Mouse (Mus musculus) lung, postnatal 0 days (tissue): ENCODE results near the gene Gm38655. TPM values are rescaled to one million over a fixed set of nuclear protein-coding genes. Genes with fewer than 3 reads are reported as not detected.

ENCODE experiments used
- ATAC-seq: fragments of 200-750 bp; cut with Nextera tagmentation; 2 replicates; pipeline ENCODE4 v1.8.0; 2017; ENCODE audit warnings: moderate library complexity
- DNase-seq: peaks from one replicate; pipeline ENCODE4 v3.0.0-alpha.2; 2016; ENCODE audit warnings: low spot score
- H3K27ac ChIP-seq: fragments of 300-500 bp; sonication (generic); 2 replicates; pipeline ENCODE4 v1.5.1; 2014; ENCODE audit warnings: antibody characterized with exemption, mild to moderate bottlenecking, low read length, mixed read lengths
- H3K27me3 ChIP-seq: fragments of 300-500 bp; sonication (generic); replicated peaks from 2 replicates; pipeline ENCODE4 v1.6.1; 2014; ENCODE audit warnings: low read length, mixed read lengths; ENCODE audit not compliant: insufficient read depth
- H3K36me3 ChIP-seq: fragments of 300-500 bp; sonication (generic); 2 replicates; pipeline ENCODE4 v1.6.1; 2014; ENCODE audit warnings: low read length, mixed read lengths; ENCODE audit not compliant: insufficient read depth
- H3K4me1 ChIP-seq: fragments of 300-500 bp; sonication (generic); 2 replicates; pipeline ENCODE4 v1.6.1; 2014; ENCODE audit warnings: antibody characterized with exemption, low read depth, low read length, mixed read lengths; ENCODE audit not compliant: insufficient read depth
- H3K4me2 ChIP-seq: fragments of 300-500 bp; sonication (generic); replicated peaks from 2 replicates; pipeline ENCODE4 v1.6.1; 2014; ENCODE audit warnings: low read depth, mild to moderate bottlenecking, low read length, moderate library complexity, mixed read lengths
- H3K4me3 ChIP-seq: fragments of 300-500 bp; sonication (generic); 2 replicates; pipeline ENCODE4 v1.5.1; 2014; ENCODE audit warnings: low read depth, low read length
- H3K9ac ChIP-seq: fragments of 300-500 bp; sonication (generic); replicated peaks from 2 replicates; pipeline ENCODE4 v1.6.1; 2014; ENCODE audit warnings: low read depth, mild to moderate bottlenecking
- H3K9me3 ChIP-seq: fragments of 300-500 bp; sonication (generic); 2 replicates; pipeline ENCODE4 v1.6.1; 2016; ENCODE audit warnings: low read length, mixed read lengths
- CTCF ChIP-seq: IDR thresholded peaks from 2 replicates; pipeline ENCODE4 v1.5.1; 2016; ENCODE audit warnings: antibody characterized with exemption, mild to moderate bottlenecking
- EP300 ChIP-seq: IDR thresholded peaks from 2 replicates; pipeline ENCODE4 v1.6.1; 2016; ENCODE audit warnings: antibody characterized with exemption, mild to moderate bottlenecking, control low read depth
- WGBS: fragments of 180-500 bp; shearing (Covaris S2); extraction: QIAGEN DNeasy Blood & Tissue Kit; methylation state at CpG from one replicate; pipeline ENCODE4 v1.1.7; 2014; 5-methylcytosine and 5-hydroxymethylcytosine counted together
- polyA plus RNA-seq: library from polyadenylated mRNA; unstranded; fragments of >200 nt; fragmentation: Nextera tagmentation; extraction: Ambion mirVana; gene quantifications from 2 replicates; pipeline ENCODE4 v1.2.1, GENCODE M21; 2015

Gm38655 gene
- polyA plus RNA-seq, 1 experiment from 2014 or later: 6.4 TPM

GRCm38 (mm10) chr17:25162161-25162560 is 13.1 kb downstream of the Gm38655 start, which contains the start of gene Ccdc154:
TSS of gene Ccdc154 (plus strand) at chr17:25162461.
- WGBS: 79% methylated on average over 1 of the region's 1 CpGs

DNA sequence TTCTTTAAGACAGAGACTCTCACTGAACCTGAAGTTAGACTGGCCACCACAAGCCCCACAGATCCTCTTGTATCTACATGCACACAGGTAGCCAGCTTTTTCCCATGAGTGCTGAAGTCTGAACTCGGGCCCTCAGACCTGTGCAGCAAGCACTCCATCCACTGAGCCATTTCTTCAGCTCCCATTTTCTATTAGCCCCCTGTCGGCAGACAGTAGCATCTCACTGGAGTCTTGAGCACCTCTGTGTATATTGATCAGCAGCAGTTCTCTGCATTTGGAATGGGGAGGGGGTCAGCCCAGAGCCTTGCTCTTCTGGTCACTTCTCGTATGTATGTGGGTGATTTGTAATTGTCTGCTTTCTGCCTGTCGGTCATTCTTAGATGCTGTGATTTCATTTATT is 35.3 kb downstream of the Gm38655 start:
- no peaks in the 10 kb centered on the region for H3K36me3 ChIP-seq
- TF ChIP-seq EP300 (no peak), CTCF (peak; percentile 60)
- no peak for ATAC-seq
- H3K27ac ChIP-seq: no peak overlapping the region
- no peak for DNase-seq
- H3K27me3 ChIP-seq: no peaks in the 10 kb centered on the region
- no peak overlapping the region for H3K4me3 ChIP-seq
- H3K9ac ChIP-seq: no peak overlapping the region
- no peak overlapping the region for H3K4me2 ChIP-seq
- 58% methylated on average over 4 of the region's 4 CpGs for WGBS
- no peaks in the 10 kb centered on the region for H3K9me3 ChIP-seq
- no peaks in the 10 kb centered on the region for H3K4me1 ChIP-seq

More at GRCm38 (mm10) chr17:25162161-25162560, 13.1 kb downstream of the Gm38655 start, which contains the start of gene Ccdc154:
- Histone ChIP-seq H3K4me3 (no peak within 1 kb of the TSS), H3K27me3 (no peaks in the 10 kb centered on the region), H3K4me1 (no peaks in the 10 kb centered on the region), H3K4me2 (no peak within 1 kb of the TSS), H3K36me3 (peaks cover 10% of the 10 kb centered on the region; the same call in 1 of the 2 replicates), H3K27ac (no peak within 1 kb of the TSS), H3K9me3 (no peaks in the 10 kb centered on the region), H3K9ac (no peak within 1 kb of the TSS)
- no peak for TF ChIP-seq EP300
- TF ChIP-seq CTCF: no peak
- no peak for ATAC-seq
- DNase-seq: no peak

DNA sequence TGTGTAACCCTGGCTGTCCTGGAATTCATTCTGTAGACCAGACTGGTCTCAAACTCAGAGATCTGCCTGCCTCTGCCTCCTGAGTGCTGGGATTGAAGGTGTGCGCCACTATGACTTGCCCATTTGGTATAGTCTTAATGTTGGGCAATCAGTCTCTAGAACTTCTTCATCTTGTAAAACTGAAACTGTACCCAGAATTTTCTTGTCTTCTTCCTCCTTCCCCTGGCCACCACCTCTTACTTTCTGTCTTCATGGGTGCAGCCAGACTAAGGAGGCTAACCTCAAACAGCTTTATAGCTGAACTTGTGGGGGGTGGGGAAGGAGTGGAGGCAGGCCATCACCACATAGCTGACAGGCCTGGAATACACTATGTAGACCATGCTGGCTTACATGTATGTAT is 36.5 kb downstream of the Gm38655 start:
- WGBS: 94% methylated on average over 1 of the region's 1 CpGs

DNA sequence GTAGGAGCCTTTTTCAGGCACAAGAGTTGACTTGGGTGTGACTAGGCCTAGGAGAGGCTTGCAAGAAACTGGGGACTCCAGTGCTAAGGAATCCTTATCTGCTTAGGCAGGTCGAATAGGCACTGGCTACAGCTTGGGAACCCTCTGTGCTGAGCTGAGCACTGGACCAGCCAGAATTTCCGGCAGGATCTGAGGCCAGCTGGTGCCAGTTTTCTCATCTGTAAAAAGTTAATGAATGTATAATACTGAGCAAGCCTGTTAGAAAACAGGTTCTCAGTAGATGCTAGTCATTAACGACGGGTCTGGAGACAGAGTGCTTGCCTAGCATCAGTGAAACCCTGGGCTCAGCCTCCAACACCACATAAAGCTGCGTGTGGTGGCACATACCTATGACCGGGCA is 39.6 kb downstream of the Gm38655 start:
- ATAC-seq (no peak), DNase-seq (no peak)
- WGBS: 81% methylated on average over 6 of the region's 6 CpGs
- H3K27ac ChIP-seq: no peak overlapping the region
- TF ChIP-seq EP300 (no peak), CTCF (no peak)
- H3K4me2 ChIP-seq: no peak overlapping the region
- no peaks in the 10 kb centered on the region for H3K9me3 ChIP-seq
- H3K27me3 ChIP-seq: no peaks in the 10 kb centered on the region
- peaks cover 5% of the 10 kb centered on the region for H3K4me1 ChIP-seq
- no peak overlapping the region for H3K9ac ChIP-seq
- no peak overlapping the region for H3K4me3 ChIP-seq
- H3K36me3 ChIP-seq: no peaks in the 10 kb centered on the region

More for the DNA sequence above, 36.5 kb downstream of the Gm38655 start:
- ATAC-seq (no peak), DNase-seq (no peak)
- no peaks in the 10 kb centered on the region for H3K36me3 ChIP-seq
- no peak overlapping the region for H3K27ac ChIP-seq
- H3K9ac ChIP-seq: no peak overlapping the region
- no peak overlapping the region for H3K4me2 ChIP-seq
- H3K4me3 ChIP-seq: no peak overlapping the region
- no peak for TF ChIP-seq CTCF
- no peak for TF ChIP-seq EP300
- no peaks in the 10 kb centered on the region for H3K27me3 ChIP-seq
- peaks cover 4% of the 10 kb centered on the region for H3K4me1 ChIP-seq
- no peaks in the 10 kb centered on the region for H3K9me3 ChIP-seq

GRCm38 (mm10) chr17:25133275-25133698 is 42.0 kb downstream of the Gm38655 start, which contains the start of gene Clcn7:
TSS of gene Clcn7 (plus strand) at chr17:25133391.
- Histone ChIP-seq H3K27me3 (no peaks in the 10 kb centered on the region), H3K9ac (peak within 1 kb of the TSS; percentile 82), H3K4me3 (peak within 1 kb of the TSS; percentile 98), H3K4me1 (peaks cover 5% of the 10 kb centered on the region), H3K36me3 (no peaks in the 10 kb centered on the region), H3K27ac (peak within 1 kb of the TSS; percentile 62), H3K4me2 (peak within 1 kb of the TSS; percentile 71), H3K9me3 (no peaks in the 10 kb centered on the region)
- TF ChIP-seq CTCF: no peak
- no peak for TF ChIP-seq EP300
- under 1% methylated on average over 39 of the region's 40 CpGs for WGBS
- peak; percentile 96 for DNase-seq
- ATAC-seq: peak; percentile 95

DNA sequence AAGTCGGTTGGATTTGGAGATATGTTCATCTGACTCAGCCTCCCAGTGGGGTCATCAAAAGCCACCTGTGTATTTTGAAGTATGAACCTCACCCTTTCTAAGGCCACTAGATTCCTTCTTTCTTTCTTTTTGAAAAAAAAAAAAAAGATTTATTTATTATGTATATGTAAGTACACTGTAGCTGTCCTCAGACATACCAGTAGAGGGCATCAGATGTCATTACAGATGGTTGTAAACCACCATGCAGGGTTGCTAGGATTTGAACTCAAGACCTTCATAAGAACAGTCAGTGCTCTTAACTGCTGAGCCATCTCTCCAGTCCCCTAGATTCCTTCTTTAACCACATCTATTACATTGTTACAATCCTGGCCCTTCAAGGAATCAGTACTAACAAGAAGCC is 45.2 kb downstream of the Gm38655 start:
- Histone ChIP-seq H3K9me3 (no peaks in the 10 kb centered on the region), H3K36me3 (no peaks in the 10 kb centered on the region), H3K27me3 (no peaks in the 10 kb centered on the region), H3K4me1 (peaks cover 5% of the 10 kb centered on the region), H3K9ac (no peak overlapping the region), H3K27ac (no peak overlapping the region), H3K4me2 (no peak overlapping the region), H3K4me3 (no peak overlapping the region)
- no peak for ATAC-seq
- TF ChIP-seq CTCF (peak; percentile 41), EP300 (no peak)
- 76% methylated on average over 1 of the region's 1 CpGs for WGBS
- DNase-seq: no peak

GRCm38 (mm10) chr17:25127681-25128080 is 47.6 kb downstream of the Gm38655 start:
- no peak overlapping the region for H3K27ac ChIP-seq
- no peak overlapping the region for H3K4me3 ChIP-seq
- H3K9ac ChIP-seq: no peak overlapping the region
- TF ChIP-seq CTCF: no peak
- no peak for TF ChIP-seq EP300
- no peaks in the 10 kb centered on the region for H3K9me3 ChIP-seq
- H3K4me1 ChIP-seq: no peaks in the 10 kb centered on the region
- 46% methylated on average over 9 of the region's 9 CpGs for WGBS
- no peaks in the 10 kb centered on the region for H3K36me3 ChIP-seq
- ATAC-seq (no peak), DNase-seq (no peak)
- H3K27me3 ChIP-seq: no peaks in the 10 kb centered on the region
- no peak overlapping the region for H3K4me2 ChIP-seq
